Mouse (Mus musculus) liver, postnatal 0 days (tissue): ENCODE measurements around the gene Vps37b.

ENCODE experiments used
- CTCF ChIP-seq: sonication (generic); IDR thresholded peaks from 2 replicates; pipeline ENCODE4 v1.5.1; 2016; ENCODE audit warnings: antibody characterized with exemption, low read depth
- EP300 ChIP-seq: IDR thresholded peaks from 2 replicates; pipeline ENCODE4 v1.6.1; 2016; ENCODE audit warnings: antibody characterized with exemption, low read depth, mild to moderate bottlenecking

GRCm38 (mm10) chr5:124031068-124031955 is 758 bp downstream of the Vps37b start:
- TF ChIP-seq CTCF, result no peak
- TF ChIP-seq EP300, result no peak
